Mouse (Mus musculus): ENCODE measurements around the gene Crb1.

DNA sequence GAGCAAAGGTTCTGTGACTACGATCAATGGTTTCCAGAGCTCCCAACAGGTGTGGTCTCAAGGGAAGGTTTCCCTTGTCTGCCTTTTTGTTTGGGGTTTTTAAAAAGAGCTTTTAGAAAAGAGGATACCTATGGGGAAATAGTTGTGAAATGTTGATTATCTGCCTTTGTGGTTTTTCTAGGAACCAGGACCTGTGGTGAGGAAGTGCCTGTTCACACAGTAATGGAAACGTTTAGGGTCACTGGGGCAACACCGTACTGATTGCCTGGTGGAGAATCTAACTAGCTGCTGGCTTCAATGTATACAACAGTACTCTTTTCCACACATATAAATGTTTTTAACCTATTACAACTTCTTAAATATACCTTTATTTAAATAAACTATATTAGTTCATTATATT is 36.6 kb upstream of the Crb1 start:
- TF ChIP-seq CTCF (IDR thresholded peaks at IDR 0.05; ENCODE audit: low read depth, low read length) (no peak), GATA1 (IDR thresholded peaks at IDR 0.05; ENCODE audit: borderline replicate concordance, low read length) (no peak)

Data from G1E (cell line).